Mouse (Mus musculus) olfactory bulb, adult 2 months (tissue): Measurements from ENCODE around the gene Tsnaxip1.

Experiments
- CTCF ChIP-seq: fragments of 200-500 bp; IDR thresholded peaks from 2 replicates; pipeline ENCODE4 v1.5.1; 2012; ENCODE audit warnings: low read depth, mild to moderate bottlenecking, low read length, moderate library complexity; ENCODE audit not compliant: insufficient read depth
- POLR2A ChIP-seq: fragments of 200-500 bp; IDR thresholded peaks from 2 replicates; pipeline ENCODE4 v1.6.1; 2012; ENCODE audit warnings: mild to moderate bottlenecking, low read depth, low read length, moderate library complexity; ENCODE audit not compliant: insufficient read depth

- TF ChIP-seq CTCF = no peak
- TF ChIP-seq POLR2A = no peak
Observed at GRCm38 (mm10) chr8:105893339-105893738, 65.8 kb downstream of the Tsnaxip1 start, which contains the start of gene Nrn1l.
